Mouse (Mus musculus) testis, postnatal 10 days (tissue): ENCODE data around the gene Cd151.

Experiments used
- DNase-seq: peaks from one replicate; pipeline ENCODE4 v3.0.0; 2021; ENCODE audit warnings: low spot score

Cd151 gene

DNA sequence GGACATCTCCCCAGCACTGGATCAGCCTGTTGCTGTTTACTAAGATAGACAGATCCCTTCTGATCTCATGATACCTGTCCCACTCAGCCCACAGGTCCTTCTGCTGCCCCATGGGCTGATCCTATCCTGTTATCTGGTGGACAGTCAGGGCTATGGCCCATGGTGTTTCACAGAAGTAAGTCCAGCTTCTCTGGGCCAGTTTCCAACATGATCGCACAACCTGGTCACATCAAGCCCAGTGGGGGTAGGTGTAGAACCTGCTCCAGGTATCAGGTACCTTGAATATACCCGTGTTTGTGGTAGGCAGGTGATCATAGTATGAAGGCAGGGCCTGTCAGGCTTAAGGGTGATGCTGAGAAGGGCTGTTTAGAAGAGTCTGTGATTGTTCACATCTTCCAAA is 28.2 kb downstream of the Cd151 start:
- DNase-seq: no peak

DNA sequence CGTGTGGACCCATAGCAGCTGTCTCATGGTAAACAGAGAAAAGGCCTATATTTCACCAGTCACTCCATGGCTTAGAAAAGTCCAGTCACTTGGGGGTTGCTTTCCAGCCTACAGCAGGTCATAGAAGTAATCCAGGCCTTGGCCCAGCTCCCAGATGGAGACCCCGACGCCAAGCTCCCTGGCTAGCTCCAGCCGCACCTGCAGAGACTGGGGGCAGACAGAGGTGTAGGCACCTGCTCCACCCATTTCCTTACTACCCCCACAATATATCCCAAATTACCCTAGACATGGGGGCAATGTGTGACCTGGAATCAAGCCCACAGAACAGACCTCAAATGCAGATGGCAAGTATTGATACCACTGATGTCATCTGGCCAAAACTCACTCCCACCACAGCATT is 28.7 kb downstream of the Cd151 start:
- DNase-seq: no peak

DNA sequence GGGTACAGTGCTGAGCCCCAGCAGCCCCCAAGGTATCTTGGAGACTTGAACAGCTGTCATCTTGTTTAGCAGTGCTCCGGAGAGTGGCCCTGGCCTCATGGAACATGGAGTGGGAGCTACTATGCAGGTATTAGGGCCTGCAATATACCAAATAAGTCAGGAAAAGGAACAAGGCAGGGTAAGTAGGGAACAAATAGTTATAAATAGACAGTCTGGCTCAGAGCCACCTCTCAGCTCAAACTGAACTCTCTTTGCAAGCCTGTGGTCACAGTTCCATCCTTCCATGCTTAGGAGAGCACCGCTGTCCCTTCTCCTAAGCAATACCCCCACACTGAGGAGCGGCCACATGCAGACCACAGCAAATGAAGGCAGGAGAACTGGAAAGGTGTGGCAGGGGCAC is 30.4 kb downstream of the Cd151 start:
- DNase-seq: no peak

DNA sequence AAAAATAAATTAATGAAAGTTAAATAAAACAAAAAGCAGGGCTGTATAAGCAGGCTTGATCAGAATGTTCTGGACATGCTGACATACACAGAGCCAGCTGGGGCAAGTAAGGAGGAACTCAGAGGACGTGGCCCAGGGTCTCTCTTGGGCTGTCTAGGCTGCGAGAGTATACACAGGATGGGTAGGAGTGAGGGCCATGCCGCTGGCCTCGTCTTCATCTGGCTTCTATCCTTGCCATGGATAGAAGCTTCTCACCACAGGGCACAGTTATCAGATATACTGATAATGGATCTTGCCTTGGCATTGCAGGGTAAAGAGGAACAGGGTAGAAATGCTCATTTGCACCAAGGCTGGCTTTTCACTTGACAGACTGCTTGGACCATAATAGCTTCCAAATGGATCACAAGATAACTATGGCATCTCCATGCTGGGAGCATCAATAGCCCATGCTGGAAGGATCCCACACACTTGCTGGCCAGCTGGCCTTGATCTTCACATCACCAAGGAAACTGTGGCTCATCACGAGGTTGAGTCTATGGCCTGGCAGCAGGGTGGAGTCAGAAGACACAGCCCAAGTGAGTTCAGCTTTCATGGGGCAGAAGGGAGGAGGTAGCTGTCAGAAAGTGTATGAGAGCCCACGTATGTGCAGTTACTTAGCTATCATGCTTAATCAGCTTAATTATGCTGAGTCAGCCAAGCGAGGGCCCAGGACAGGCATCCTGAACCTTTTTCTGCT is 34.8 kb downstream of the Cd151 start:
- DNase-seq: no peak

DNA sequence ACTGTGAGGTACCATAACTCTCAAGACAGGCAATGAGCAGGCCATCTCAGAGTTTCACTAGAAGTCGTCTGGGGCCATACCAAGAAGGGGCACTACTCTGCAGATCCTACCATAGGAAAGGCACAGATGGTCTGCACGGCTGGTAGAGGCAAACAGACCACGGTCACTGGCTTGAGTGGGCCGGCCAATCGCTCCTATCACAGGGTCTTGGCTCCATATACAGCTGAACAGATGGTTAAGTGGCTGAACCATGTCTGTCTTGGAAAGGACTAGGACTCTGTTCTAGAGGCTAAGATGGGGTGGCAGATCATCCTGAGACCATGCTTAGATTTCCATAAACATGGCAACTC is 35.3 kb downstream of the Cd151 start:
- no peak for DNase-seq

DNA sequence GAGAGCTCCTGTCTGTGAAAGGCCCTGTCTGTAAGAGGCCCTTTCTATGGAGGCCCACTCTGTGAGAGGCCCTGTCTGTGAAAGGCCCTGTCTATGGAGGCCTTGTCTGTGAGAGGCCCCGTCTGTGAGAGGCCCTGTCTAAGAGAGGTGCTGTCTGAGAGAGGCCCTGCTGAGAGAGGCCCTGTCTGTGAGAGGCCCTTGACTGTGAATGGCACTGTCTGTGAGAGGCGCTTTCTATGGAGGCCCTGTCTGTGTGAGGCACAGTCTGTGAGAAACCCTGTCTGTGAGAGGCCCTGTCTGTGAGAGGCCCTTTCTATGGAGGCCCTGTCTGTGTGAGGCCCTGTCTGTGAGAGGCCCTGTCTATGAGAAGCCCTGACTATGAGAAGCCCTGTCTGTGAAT is 39.1 kb downstream of the Cd151 start:
- no peak for DNase-seq

DNA sequence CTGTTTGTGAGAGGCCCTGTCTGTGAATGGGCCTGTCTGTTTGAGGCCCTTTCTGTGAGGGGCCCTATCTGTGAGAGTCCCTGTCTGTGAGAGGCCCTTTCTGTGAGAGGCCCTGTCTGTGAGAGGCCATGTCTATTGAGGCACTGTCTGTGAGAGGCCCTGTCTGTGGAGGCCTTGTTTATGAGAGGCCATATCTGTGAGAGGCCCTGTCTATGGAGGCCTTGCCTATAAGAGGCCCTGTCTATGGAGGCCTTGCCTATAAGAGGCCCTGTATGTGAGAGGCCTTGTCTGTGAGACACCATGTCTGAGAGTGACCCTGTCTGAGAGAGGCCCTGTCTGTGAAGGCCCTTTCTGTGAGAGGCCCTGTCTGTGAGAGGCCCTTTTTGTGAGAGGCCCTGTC is 41.0 kb downstream of the Cd151 start:
- no peak for DNase-seq

DNA sequence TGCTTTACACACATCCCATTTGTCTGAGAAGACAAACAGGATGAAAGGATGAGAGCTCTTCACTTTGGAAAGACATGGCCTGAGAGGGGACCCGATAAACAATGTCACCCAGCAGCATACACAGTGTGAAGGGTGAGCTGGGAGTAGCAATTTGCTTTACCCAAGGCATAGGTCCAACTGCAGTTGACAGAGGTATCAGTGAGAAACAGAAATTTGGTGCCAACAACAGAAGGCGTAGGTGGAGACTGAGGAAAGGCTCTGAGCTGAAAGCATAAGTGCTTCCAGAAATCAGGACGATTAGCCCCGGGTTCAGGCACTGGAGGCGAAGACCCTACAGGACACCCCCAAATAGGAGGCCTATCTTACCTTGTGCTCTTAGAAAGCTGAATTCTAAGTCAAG is 43.0 kb downstream of the Cd151 start:
- DNase-seq: no peak

DNA sequence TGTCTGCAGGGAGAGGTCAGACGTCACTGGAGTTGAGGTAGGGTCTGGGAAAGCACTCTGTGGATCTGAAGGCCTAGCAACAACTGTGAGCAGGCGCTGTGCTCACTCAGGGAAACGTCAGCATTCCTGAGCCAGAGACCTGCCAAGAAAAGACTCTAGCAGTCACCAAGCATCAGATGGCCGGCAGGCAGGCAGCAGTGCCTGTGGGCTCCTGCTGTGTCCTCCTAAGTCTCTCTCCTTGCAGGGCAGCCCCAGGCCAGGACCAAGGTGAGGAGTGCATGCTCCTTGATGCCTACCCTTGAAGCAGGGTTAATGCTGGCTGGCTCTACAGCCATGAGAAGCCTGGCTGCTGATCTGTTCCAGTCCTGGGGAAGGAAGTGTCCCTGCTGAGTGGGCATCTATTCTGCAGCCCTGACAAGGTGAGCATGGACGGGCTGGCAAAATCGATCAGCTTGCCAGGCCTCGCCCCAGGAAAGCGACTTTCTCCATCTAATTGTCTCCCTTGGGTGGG is 43.5 kb downstream of the Cd151 start:
- no peak for DNase-seq

DNA sequence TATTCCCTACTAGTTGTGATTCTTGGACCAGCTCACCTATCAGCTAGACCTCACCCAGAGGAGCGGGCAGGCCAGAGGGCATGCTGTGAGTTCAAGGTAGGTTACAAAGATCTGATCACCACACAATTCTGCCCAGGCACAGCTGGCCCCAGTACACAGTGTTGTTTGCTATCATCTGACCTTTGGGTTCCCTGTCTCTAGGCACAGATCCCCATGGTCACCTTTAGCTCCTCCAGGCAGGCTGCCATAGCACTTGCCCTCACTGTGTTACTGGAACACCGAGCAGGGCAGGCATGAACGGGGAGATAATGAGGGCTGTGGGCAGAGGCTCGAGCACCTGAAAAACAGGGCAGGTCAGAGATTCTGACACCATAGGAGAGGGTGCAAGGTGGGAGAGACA is 50.4 kb downstream of the Cd151 start:
- no peak for DNase-seq

DNA sequence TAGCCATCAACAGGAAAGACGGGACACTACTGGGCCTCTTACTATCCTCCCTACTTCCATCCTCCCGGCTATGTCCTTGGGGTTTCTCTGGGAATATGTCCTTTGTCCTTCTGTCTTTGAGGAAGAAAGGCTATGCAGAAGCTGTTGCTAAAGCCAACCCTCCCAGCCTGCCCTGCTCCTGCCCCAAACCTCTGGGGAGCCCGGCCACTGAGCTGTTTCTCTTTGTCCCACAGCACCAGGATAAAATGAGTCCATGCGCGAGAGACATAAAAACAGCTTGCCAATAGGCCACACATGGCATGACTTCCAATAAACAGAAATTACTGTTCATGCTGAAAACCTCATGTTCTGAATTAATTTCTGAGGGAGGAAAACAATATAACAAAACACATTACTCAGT is 51.1 kb downstream of the Cd151 start:
- no peak for DNase-seq

DNA sequence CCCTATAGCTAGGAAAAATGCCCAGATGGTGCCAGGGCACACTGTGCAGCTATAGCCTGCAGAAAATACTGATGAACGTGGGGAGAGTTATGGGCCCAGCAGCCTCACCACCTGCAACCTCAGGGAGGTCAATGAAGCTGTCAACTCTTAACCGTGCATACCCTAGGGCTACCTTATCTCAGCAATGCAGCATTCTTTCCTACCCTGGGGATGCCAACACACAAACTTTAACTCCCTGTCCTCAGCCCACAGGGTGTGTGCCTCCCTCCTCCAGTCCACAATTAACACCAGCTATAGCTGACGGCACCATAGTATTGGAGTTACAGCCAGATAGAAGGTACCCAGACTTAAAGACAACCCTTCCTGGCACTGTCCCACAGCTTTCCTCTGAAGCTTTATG is 51.7 kb downstream of the Cd151 start:
- DNase-seq: no peak

DNA sequence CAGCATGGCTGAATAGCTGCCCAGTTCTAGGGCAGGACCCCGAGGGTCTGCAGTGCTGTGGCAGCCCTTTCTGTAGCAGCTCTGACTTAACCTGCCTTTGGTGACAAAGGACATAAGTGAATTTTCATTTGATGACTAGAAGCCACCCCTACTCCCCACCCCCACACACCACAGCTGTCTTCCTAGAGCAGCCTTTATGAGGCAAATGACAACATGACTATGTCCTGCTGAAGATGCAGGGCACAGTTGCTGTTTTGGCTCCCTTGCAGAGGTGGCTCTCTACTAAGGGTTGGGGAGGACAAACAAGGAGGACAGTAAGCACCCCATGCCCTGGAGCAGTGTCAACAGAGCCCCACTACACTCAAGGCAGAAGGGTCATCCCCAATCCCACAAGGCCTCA is 52.6 kb downstream of the Cd151 start:
- no peak for DNase-seq
